ENCODE assay signal across 15 mouse cellular contexts in the genomic region with DNA sequence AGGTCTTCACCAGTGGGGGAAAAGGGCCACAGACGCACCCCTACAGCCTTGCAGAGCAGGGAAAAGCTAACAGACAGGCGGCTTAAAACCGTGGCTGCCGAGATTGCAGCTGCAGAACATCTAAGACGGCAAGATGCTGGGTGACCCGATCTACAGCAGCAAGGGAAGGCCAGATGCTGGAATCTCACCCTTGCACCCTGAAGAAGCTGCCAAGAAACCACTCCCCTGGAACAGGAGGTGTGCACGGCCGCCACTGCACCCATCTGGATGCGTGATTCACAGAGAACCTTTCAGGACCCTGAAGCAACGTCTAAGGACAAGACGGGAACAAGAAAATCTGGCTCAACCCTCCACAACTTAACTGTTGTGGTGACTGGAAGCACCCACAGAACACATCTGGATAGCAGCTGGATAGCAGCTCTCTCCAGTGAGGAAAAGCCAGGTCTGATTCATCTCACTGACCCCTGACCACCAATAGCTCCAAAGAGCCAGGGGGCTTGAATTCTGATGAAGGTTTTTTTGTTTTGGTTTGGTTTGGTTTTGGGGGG. TPM values are rescaled to one million over a fixed set of nuclear protein-coding genes. Genes with fewer than 3 reads are reported as not detected.
DNase-seq lines count a peak whose midpoint lies in the region; ATAC-seq and TF ChIP-seq lines count a peak whose summit lies in the region.
"Had no signal": no experiment of that assay in that cellular context is flagged by ENCODE, and none has a peak within 500 bp of the region (broad histone marks: within the 10 kb centered on the region; RNA-seq: fewer than 3 reads in every experiment).

No protein-coding gene starts in this region.

- no peak for DNase-seq in forebrain, embryonic 10.5 days (ENCODE audit: extremely low spot score, low spot score)
- no peak for DNase-seq in limb, embryonic 10.5 days (ENCODE audit: low spot score)
- DNase-seq in hindbrain, postnatal 0 days (ENCODE audit: low spot score) = no peak
- DNase-seq in cerebellum, adult 9-10 months = no peak
- DNase-seq in spleen, postnatal 4 days (ENCODE audit: low spot score in 2 of 2) = no peak
- DNase-seq: adrenal gland, adult 8-10 months; cerebellum, adult 8-10 months; gastrocnemius, postnatal 10 days; thymus, adult 18-20 months had no signal

- no peak for TF ChIP-seq CTCF in hindbrain, postnatal 0 days (IDR thresholded peaks at IDR 0.05; ENCODE audit: low read depth)

- H3K27me3 ChIP-seq in forebrain, embryonic 10.5 days (ENCODE audit: poor library complexity, severe bottlenecking) = no peaks in the 10 kb centered on the region
- no peaks in the 10 kb centered on the region for H3K27me3 ChIP-seq in forebrain, embryonic 16.5 days (replicated peaks; ENCODE audit: control insufficient read depth, insufficient read depth, low read length)
- H3K27me3 ChIP-seq in limb, embryonic 12.5 days = no peaks in the 10 kb centered on the region
- H3K27me3 ChIP-seq in limb, embryonic 10.5 days (ENCODE audit: low read depth, poor library complexity, severe bottlenecking) = no peaks in the 10 kb centered on the region
- H3K27me3 ChIP-seq in hindbrain, postnatal 0 days (ENCODE audit: insufficient read depth, low read length) = no peaks in the 10 kb centered on the region
- no peaks in the 10 kb centered on the region for H3K27me3 ChIP-seq in limb, embryonic 13.5 days
- H3K27me3 ChIP-seq: lung, embryonic 15.5 days; neural tube, embryonic 13.5 days had no signal

- 0 out of 2 replicates have a peak overlapping the region, but pooled peaks have one; percentile 41 for H3K27ac ChIP-seq in forebrain, embryonic 10.5 days
- H3K27ac ChIP-seq in forebrain, embryonic 16.5 days (ENCODE audit: low read length) = no peak overlapping the region
- H3K27ac ChIP-seq in limb, embryonic 12.5 days = peak overlapping the region; percentile 23; the same call in 1 of the 2 replicates
- no peak overlapping the region for H3K27ac ChIP-seq in limb, embryonic 10.5 days
- H3K27ac ChIP-seq in hindbrain, postnatal 0 days = peak overlapping the region; percentile 20; the same call in 1 of the 2 replicates
- 0 out of 2 replicates have a peak overlapping the region, but pooled peaks have one; percentile 33 for H3K27ac ChIP-seq in limb, embryonic 13.5 days
- H3K27ac ChIP-seq: lung, embryonic 15.5 days; neural tube, embryonic 13.5 days had no signal

- no peak overlapping the region for H3K4me3 ChIP-seq in forebrain, embryonic 10.5 days
- no peak overlapping the region for H3K4me3 ChIP-seq in forebrain, embryonic 16.5 days (replicated peaks; ENCODE audit: low read length)
- no peak overlapping the region for H3K4me3 ChIP-seq in limb, embryonic 12.5 days (replicated peaks)
- no peak overlapping the region for H3K4me3 ChIP-seq in limb, embryonic 10.5 days
- no peak overlapping the region for H3K4me3 ChIP-seq in hindbrain, postnatal 0 days (ENCODE audit: low read length)
- H3K4me3 ChIP-seq in limb, embryonic 13.5 days = no peak overlapping the region
- H3K4me3 ChIP-seq: lung, embryonic 15.5 days; neural tube, embryonic 13.5 days had no signal

- H3K36me3 ChIP-seq in forebrain, embryonic 10.5 days (replicated peaks) = peaks cover 93% of the 10 kb centered on the region
- peaks cover 12% of the 10 kb centered on the region for H3K36me3 ChIP-seq in forebrain, embryonic 16.5 days (ENCODE audit: control insufficient read depth, insufficient read depth)
- peaks cover 80% of the 10 kb centered on the region for H3K36me3 ChIP-seq in limb, embryonic 12.5 days
- H3K36me3 ChIP-seq in limb, embryonic 10.5 days = peaks cover 95% of the 10 kb centered on the region
- peaks cover 20% of the 10 kb centered on the region for H3K36me3 ChIP-seq in hindbrain, postnatal 0 days (ENCODE audit: insufficient read depth, low read length)
- peaks cover 76% of the 10 kb centered on the region for H3K36me3 ChIP-seq in limb, embryonic 13.5 days

- no peak overlapping the region for H3K9ac ChIP-seq in forebrain, embryonic 16.5 days (replicated peaks; ENCODE audit: low read depth, low read length)
- 0 out of 2 replicates have a peak overlapping the region, but pooled peaks have one; percentile 23 for H3K9ac ChIP-seq in limb, embryonic 12.5 days (replicated peaks)
- no peak overlapping the region for H3K9ac ChIP-seq in hindbrain, postnatal 0 days (replicated peaks; ENCODE audit: low read length)
- no peak overlapping the region for H3K9ac ChIP-seq in limb, embryonic 13.5 days
- H3K9ac ChIP-seq: lung, embryonic 15.5 days; neural tube, embryonic 13.5 days had no signal

- peaks cover 84% of the 10 kb centered on the region for H3K4me1 ChIP-seq in forebrain, embryonic 10.5 days
- H3K4me1 ChIP-seq in forebrain, embryonic 16.5 days (replicated peaks; ENCODE audit: control insufficient read depth, insufficient read depth, low read length) = peaks cover 15% of the 10 kb centered on the region
- H3K4me1 ChIP-seq in limb, embryonic 12.5 days (replicated peaks) = peaks cover 54% of the 10 kb centered on the region
- H3K4me1 ChIP-seq in limb, embryonic 10.5 days = peaks cover 77% of the 10 kb centered on the region
- H3K4me1 ChIP-seq in hindbrain, postnatal 0 days (ENCODE audit: insufficient read depth, low read length) = peaks cover 13% of the 10 kb centered on the region; the same call in 1 of the 2 replicates
- H3K4me1 ChIP-seq in limb, embryonic 13.5 days = peaks cover 52% of the 10 kb centered on the region

- no peak for ATAC-seq in forebrain, embryonic 16.5 days
- ATAC-seq in limb, embryonic 12.5 days (ENCODE audit: insufficient number of reproducible peaks, insufficient read depth, low FRiP score, low TSS enrichment, low read depth) = no peak
- ATAC-seq in hindbrain, postnatal 0 days = no peak
- no peak for ATAC-seq in limb, embryonic 13.5 days (ENCODE audit: low FRiP score, low read depth)

- H3K4me2 ChIP-seq in forebrain, embryonic 16.5 days (ENCODE audit: low read length) = no peak overlapping the region
- no peak overlapping the region for H3K4me2 ChIP-seq in limb, embryonic 12.5 days
- no peak overlapping the region for H3K4me2 ChIP-seq in hindbrain, postnatal 0 days (ENCODE audit: low read depth, low read length)
- no peak overlapping the region for H3K4me2 ChIP-seq in limb, embryonic 13.5 days (replicated peaks)
- H3K4me2 ChIP-seq: heart, embryonic 11.5 days; lung, embryonic 15.5 days; neural tube, embryonic 13.5 days had no signal

- no peaks in the 10 kb centered on the region for H3K9me3 ChIP-seq in forebrain, embryonic 10.5 days
- H3K9me3 ChIP-seq in forebrain, embryonic 16.5 days (ENCODE audit: control insufficient read depth, low read length) = no peaks in the 10 kb centered on the region
- no peaks in the 10 kb centered on the region for H3K9me3 ChIP-seq in limb, embryonic 12.5 days
- no peaks in the 10 kb centered on the region for H3K9me3 ChIP-seq in limb, embryonic 10.5 days (replicated peaks)
- no peaks in the 10 kb centered on the region for H3K9me3 ChIP-seq in hindbrain, postnatal 0 days (ENCODE audit: low read length)
- H3K9me3 ChIP-seq in limb, embryonic 13.5 days = no peaks in the 10 kb centered on the region
- H3K9me3 ChIP-seq: lung, embryonic 15.5 days; neural tube, embryonic 13.5 days had no signal

- 77% methylated on average over 11 of the region's 11 CpGs for WGBS in forebrain, embryonic 10.5 days
- 83% methylated on average over 11 of the region's 11 CpGs for WGBS in forebrain, embryonic 16.5 days
- 48% methylated on average over 11 of the region's 11 CpGs for WGBS in limb, embryonic 12.5 days
- 56% methylated on average over 11 of the region's 11 CpGs for WGBS in limb, embryonic 10.5 days
- WGBS in hindbrain, postnatal 0 days = 67% methylated on average over 11 of the region's 11 CpGs
- WGBS in limb, embryonic 13.5 days = 47% methylated on average over 11 of the region's 11 CpGs

RNA-seq across cellular contexts. Expression of a gene that starts 11.0 kb away (rescaled TPM):
- 19.2 and 20.4 TPM in 2 replicates for polyA plus RNA-seq in forebrain, embryonic 10.5 days (2016; fragmentation: Nextera tagmentation; extraction: Ambion mirVana)
- 19.7 and 23.4 TPM in 2 replicates for polyA plus RNA-seq in forebrain, embryonic 16.5 days (2015; fragmentation: Nextera tagmentation; extraction: Ambion mirVana)
- 16.8 and 24.0 TPM in 2 replicates for polyA plus RNA-seq in limb, embryonic 12.5 days (2016; fragmentation: Nextera tagmentation; extraction: Ambion mirVana)
- polyA plus RNA-seq in limb, embryonic 10.5 days (2016; fragmentation: Nextera tagmentation; extraction: Ambion mirVana) = 16.8 and 18.1 TPM in 2 replicates
- total RNA-seq in hindbrain, postnatal 0 days (2014; rRNA removed) = 165 and 170 TPM in 2 replicates
- polyA plus RNA-seq in hindbrain, postnatal 0 days (2015; fragmentation: Nextera tagmentation; extraction: Ambion mirVana) = 33.0 and 36.8 TPM in 2 replicates
- polyA plus RNA-seq in limb, embryonic 13.5 days (2015; fragmentation: Nextera tagmentation; extraction: Ambion mirVana) = 21.1 and 21.3 TPM in 2 replicates

Comparison
In these comparisons a context has a peak if more than half of its experiments do, and no peak if none do; other contexts are left out.
1. H3K27ac ChIP-seq: peak in forebrain, embryonic 10.5 days (single experiment), limb, embryonic 12.5 days (single experiment), hindbrain, postnatal 0 days (single experiment) and limb, embryonic 13.5 days (single experiment); none in forebrain, embryonic 16.5 days (single experiment) and limb, embryonic 10.5 days (single experiment).